Mouse (Mus musculus): Measurements from ENCODE around the gene Tex2.
"Not testable (repeated sequence)": the region's sequence is repeated elsewhere in the genome, so short reads cannot be mapped to it uniquely, and the experiment has no call there.

Tex2 gene

DNA sequence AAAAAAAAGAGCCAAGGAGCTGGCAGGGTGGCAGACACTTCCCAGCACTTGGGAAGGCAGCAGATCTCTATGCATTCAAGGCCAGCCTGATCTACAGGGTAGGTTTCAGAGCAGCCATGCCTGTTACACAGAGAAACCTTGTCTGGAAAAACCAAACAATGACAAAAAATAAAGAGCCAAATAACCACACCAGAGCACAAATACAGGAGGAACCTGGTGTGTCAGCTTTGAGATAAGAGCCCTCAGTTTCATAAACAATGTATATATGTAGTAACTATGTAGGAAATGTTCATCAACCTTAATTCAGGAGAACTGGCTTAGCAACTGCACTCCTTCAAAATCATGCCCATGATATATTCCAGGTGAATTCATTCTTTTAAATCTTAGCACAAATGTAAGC is 109.1 kb downstream of the Tex2 start:
- no peak for DNase-seq (ENCODE audit: low spot score)

DNA sequence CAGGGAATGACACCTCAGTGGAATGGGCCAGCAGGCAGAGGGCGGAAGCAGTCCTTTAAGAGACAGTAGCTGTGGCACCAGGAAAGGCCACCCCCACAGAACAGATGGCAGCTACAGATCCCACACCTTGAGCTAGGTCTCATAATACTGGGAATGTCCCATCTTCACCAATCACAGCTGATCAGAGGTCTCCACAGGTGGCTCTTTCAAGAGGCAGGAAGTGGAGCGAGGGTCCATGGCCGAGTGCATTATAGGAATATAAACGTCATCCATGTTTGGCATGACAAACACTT is 109.9 kb downstream of the Tex2 start:
- DNase-seq (ENCODE audit: low spot score) = no peak

DNA sequence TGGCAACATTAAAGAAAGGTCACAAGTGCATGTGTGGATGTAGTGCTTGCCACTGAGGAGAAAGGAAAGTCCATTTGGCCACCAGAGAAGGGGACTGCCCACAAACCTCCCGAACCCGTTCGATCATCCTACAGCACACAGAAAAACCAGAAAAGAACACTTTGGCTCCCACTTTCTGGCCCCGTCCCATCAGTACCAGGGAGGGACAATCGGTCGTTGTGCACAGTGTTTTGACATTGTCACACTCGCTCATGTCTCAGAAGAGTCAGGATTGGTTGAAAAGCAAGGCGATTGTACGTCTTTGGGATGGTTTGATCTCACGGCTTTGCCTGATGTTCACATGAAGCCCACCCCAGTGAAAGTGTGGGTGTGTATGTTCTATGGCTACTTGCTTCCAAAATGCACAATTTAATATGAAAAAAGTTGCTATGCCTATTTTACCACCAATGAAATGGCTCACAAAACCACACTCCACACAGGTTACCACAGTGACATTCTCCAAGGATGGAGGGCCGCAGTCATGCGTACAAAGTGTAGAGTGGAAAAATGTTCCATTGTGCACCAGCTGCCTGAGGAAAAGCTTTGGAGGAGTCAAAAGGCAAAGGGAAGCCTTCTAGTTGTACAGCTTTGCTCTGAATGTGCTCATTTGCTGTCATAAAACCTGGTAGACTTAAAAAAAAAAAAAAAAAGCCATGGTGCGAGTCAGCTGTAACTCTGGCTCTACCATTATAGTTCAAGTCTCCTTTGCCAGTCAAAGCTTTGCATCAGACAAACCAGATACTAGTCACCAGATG is 110.4 kb downstream of the Tex2 start:
- DNase-seq (ENCODE audit: low spot score) = no peak

DNA sequence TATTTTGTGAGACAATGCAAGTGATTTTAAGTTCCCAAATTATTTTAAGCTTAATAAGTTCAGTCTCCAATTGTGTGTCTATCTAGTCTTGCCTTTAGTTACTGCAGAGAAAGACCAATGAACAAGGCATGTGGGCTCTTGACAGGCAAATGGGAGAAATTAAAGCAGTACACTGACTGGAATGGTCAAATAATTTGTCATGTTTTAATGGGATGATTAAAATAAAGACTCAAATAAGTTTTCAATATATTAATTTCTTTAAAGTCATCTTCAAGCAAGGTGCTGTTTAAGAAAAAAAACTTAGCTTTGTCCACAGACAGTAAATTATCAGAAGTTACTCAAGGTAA is 111.1 kb downstream of the Tex2 start:
- DNase-seq (ENCODE audit: low spot score) = no peak

DNA sequence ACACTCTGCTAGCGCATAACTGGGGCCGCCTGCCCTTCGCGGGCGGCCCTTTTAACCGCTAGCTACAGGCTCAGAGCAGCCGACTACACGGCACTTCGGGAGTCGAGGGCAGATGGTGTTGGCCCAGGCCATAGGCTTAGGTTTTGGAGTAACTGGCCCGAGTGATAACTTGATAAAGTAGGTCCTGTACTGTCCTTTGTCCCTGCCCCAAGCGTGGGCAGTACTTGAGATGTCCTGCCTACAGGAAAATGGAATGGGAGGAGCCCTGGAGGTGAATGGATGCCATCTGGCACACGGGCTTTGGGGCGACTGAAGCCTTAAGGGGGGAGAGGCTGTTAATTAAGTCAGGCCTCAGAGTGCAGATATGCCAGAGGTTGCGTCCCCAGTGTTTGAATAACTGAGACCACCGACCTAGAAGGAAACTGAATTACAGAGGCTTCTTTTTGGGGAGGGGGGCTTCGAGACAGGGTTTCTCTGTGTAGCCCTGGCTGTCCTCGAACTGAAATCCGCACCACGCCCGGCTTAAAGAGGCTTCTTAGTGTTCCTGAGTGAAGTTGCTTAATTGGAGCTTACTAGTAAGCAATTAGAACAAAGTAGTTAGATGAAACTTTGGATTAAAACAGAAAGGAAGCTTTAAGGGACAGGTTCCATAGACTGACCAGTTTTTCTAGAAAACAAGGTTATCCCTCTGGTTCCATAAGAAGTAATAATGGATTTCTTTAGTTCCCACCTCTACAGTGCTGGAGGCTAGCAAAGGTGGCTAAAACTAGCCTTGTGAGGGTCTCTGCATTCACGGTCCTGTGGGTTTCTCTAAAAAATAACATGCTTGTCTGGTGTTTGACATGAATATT is 111.7 kb downstream of the Tex2 start:
- DNase-seq (ENCODE audit: low spot score) = peak; percentile 80

DNA sequence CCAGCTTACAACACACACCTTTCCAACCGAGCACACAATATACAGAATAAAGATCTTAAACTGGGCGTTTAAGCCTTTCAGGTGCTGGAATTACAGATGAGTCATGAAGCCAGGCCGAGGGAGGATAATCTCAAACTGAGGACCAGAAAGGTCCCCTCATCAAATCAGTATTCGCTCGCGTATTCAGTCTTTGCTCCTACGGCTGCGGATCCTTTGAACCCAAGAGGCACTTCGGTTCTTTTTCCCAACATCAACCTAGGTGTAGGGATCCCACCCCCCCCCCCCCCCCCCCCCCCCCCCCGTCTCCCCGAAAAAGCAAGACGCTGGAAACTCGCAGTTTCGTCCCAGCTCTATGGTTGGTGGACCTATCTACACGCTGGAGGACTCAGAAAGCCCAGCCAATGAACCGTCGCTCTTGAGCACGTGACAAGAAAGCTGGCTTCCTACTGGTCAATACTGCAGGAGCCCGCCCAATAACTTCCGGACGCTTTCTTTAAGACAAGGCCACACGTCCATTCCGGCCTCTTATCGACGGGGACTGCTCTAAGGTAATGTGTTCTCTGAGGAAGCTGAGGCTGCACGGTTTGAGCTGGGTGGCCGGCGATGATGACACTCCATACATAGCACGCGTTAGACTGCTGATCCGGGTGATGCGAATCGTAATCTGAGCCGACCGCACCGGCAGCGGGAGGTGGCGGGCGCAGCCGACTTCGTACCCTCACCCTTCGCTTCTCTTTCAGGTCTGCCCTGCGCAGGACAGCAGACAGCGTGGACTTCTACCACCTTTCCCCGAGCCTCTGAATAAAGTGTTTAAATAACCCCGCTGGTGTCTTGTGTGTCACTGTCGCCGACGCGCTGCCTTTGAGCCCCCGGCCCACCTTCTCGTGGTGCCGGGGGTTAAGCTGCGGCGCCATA is 112.6 kb downstream of the Tex2 start:
- DNase-seq (ENCODE audit: low spot score) = peak; percentile 98

DNA sequence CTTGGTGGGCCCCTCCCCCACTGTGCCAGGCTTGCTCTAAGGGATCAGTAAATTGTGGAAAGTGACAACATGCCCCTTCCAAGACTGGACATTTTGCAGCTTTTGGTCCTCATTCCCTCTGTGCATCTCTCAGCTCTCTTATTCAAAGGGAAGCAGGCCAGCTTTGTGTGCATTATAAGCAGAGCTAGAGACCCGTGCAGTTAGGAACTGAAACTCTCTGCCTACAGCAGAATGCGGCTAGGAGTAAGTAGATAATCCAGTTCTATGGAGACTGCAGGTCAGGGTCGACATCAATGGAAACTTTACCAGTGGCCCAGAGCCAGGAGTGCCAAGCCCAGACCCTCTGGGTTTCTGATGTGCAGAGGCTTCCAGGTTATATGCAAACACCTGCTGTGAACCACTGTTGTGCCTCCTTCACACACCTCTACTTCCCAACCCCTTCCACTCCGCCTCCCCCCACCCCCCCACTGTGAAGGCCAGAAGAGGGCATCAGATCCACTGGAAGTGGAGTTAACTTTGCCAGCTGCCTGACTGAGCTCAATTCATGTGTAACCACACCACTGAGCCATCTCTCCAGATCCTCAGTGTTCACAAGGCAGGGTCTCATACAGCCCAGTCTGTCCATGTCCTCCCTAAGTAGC is 114.4 kb downstream of the Tex2 start:
- no peak for DNase-seq (ENCODE audit: low spot score)

DNA sequence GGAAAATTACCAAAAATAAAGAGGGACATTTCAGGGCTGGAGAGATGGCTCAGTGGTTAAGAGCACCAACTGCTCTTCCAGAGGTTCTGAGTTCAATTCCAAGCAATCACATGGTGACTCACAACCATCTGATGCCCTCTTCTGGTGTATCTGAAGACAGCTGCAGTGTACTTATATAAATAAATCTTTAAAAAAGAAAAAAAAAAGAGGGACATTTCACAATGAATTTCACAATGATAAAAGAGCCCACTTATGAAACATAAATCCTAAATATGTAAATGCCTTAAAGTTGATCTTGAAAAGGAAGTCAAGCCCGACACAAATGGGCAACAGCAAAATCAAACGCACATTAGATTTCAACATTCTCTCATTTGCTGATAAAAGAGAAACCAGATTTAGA is 115.3 kb downstream of the Tex2 start:
- no peak for DNase-seq (ENCODE audit: low spot score)

DNA sequence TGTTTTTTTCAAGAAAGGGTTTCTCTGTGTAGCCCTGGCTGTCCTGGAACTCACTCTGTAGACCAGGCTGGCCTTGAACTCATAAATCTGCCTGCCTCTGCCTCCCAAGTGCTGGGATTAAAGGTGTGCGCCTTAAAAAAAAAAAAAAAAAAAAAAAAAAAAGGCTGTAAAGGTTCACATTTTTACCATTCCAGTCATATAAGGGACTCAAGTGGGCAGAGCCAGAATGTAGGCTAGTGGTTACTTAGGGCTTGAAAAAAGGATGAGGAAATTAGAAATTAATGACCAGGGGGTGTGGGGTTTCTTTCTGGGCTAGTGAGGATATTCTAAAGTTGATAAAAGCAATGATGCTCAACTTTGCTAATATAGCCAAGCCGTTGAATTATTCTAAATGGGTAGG is 116.2 kb downstream of the Tex2 start:
- not testable (repeated sequence) for DNase-seq (ENCODE audit: low spot score)

DNA sequence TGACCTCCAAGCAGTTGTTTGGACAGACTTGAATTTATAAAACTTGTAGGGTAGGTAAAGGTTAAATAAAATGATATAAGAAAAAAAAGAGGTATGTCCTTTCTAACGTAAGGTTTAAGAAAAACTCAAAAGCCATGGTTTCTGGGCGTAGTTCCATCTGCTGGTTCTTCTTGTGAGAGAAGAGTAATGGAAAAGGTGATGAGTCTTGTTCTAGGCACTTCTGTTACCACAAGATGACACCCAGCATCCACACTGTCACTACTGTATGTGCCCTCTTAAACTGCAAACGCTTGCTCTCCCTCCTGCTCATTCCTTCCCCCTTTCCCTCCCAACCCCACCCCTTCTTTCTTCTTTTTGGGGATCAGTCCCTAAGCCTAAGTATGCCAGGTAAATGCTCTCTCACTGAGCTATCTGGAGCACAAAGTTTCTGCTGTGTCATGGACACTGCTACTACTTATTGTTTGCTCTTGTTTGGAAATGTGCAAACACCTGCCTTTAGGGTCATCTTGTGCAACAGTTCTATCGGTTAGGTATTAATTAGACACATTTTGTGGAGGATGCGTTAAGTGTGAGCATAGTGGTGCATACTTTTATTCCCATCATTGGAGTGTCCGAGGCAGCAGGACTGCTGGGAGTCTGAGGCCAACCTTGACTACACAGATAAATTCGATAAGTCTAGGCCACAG is 120.1 kb downstream of the Tex2 start:
- DNase-seq (ENCODE audit: low spot score) = no peak

DNA sequence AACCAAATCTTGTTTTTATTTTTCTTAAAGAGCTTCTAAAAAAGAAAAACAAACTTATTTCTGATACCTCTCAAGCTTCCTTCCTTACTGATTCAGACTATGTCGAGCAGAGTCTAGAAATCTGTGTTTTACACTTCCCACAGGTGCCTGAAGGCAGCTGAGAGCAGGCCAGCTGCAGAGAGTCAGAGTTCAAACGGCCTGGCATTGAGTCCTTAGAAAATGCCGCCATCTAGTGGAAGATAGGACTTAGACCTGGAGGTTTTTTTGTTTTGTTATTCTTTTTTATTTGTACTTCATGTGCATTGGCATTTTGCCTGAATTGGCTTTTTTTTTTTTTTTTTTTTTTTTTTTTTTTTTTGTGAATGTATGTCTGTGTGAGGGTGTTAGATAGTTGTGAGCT is 121.8 kb downstream of the Tex2 start:
- peak; percentile 93 for DNase-seq (ENCODE audit: low spot score)

DNA sequence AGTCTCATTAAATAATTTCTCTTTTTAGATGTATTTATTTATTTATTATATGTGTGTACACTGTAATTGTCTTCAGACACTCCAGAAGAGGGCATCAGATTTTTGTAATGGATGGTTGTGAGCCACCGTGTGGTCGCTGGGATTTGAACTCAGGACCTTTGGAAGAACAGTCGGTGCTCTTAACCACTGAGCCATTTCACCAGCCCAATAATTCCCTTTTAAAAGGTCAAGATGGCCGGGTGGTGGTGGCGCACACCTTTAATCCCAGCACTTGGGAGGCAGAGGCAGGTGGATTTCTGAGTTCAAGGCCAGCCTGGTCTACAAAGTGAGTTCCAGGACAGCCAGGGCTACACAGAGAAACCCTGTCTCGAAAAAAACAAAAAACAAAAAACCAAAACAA is 122.6 kb downstream of the Tex2 start:
- DNase-seq (ENCODE audit: low spot score) = not testable (repeated sequence)

DNA sequence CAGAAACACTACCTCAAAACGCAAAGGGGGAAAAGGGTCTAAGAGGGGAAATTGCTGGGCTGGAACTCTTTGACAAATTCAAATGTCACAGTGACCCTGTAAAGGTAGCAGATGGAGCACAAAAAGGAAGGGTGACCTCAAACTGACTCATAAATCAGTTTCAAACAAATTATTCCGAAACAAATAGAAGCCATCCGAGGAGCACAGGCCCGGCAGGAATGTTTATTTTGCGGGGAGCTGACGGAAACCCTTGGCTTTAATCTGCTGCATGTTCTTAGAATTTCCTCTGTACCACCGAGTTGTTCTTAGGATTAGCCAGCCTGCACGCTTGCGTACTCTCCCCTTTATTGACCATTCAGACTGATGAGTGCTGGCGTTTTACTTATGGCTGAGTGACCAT is 123.2 kb downstream of the Tex2 start:
- no peak for DNase-seq (ENCODE audit: low spot score)

DNA sequence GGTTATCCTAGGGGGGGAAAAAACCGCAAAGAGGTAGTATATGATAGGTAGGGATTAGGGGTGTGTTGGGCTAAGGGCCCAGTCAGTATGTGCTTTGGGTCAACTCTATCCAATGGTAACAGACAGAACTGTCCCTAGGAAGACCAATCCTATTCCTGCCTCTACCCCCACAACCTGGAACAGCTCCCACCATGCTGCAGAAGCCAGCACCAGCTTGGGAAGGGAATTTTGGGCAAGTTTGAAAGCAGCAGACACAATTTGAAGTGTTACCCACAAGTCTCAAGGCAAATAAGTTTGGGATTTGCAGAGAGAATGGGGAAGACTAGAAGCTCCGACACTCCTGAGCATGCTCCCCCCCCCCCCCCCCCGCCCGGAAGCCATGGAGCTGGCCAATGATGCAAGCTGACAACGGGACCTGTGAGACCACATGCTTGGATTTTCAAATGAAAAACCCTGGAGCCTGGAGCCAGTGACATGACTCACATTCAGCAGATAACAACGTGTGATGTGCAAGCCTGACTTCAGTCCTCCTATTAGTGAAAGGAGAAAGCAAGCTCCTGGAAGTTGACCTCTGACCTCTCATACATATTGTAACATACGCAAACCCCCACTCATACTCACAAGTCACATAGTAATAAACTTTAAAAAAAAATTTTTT is 124.1 kb downstream of the Tex2 start:
- DNase-seq (ENCODE audit: low spot score) = no peak

DNA sequence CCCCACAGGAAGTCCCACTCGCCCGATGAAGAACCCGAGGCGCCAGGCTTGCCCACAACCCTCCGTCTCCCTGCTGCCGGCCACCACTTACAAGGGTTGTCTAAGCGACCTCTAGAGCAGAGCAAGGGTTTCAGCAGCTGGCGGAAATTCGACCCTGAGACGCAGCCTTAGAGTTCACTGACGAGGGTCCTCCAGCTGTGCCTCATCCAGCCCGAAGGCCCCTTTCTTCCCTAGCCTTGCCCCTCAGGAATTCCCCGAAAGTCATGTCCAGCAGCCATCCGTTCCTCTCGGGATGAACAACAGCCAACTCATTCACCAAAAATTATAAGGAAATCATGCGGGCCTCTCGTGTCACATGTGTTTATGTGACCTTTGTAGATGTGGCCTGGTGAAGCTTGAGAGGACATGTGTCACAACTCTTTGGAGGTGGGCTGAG is 125.1 kb downstream of the Tex2 start:
- no peak for DNase-seq (ENCODE audit: low spot score)

DNA sequence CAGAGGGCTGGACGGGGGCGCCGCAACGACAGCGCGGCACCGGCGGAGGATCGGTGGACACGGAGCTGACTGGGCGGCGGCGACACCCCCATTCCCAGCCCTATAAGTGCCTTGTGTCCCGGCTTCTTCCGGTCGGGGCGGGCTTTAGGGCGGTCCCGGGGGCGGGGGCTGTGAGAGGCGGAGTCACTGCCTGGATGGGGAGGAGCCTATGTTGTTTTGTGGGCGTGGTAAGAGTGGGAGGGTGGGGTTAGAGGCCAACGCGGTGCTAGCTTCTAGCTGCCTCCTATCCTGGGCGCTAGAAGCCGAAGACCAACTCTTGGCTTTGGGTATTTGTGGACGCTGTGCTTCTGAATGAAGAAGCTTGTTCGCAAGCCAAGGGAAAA is 125.5 kb downstream of the Tex2 start, which contains the start of gene Ern1:
Gene Ern1 (minus strand): TSS at position 120 of the 383 bp plus-strand sequence.
- peak; percentile 97 for DNase-seq (ENCODE audit: low spot score)

DNA sequence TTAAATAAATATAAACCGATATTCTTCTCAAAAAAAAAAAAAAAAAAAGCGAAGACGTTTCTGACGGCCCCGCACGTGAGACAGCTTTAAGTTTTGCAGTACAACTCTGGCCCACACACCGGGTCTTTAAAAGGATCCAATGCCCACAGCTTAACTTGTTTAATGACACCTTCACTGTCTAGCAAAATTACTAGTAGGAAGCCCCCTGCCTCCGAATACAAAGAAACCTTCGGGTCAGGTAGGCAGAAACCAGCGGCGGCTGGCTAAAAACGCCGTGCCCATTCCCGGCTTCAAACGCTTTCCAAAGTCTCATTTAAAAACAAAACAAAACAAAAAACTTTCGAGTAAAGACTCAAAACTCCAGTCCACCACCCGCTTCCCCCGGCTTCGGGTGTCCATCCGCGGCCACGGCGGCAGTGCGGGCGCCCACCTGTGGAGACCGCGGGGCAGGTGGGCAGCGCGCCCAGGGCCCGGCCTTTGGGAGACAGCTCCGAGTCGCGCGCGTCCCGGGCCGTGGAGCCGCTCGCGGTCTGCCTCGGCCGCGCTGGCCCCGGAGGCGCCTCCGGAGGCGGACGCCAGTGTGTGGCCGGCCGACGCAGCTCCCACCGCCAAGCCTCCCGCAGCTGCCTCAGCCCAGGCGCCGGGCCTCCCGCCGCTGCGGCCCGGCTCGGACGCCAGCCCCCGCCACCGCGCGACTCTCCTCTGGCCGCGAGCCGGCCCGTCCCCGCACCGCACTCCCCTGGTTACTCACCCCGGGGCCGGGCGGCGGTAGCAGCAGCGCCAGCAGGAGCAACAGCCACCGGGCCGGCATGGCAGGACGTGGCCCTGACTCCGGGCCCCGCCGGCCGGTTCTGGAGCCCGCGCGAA is 126.1 kb downstream of the Tex2 start:
- DNase-seq (ENCODE audit: low spot score) = no peak

DNA sequence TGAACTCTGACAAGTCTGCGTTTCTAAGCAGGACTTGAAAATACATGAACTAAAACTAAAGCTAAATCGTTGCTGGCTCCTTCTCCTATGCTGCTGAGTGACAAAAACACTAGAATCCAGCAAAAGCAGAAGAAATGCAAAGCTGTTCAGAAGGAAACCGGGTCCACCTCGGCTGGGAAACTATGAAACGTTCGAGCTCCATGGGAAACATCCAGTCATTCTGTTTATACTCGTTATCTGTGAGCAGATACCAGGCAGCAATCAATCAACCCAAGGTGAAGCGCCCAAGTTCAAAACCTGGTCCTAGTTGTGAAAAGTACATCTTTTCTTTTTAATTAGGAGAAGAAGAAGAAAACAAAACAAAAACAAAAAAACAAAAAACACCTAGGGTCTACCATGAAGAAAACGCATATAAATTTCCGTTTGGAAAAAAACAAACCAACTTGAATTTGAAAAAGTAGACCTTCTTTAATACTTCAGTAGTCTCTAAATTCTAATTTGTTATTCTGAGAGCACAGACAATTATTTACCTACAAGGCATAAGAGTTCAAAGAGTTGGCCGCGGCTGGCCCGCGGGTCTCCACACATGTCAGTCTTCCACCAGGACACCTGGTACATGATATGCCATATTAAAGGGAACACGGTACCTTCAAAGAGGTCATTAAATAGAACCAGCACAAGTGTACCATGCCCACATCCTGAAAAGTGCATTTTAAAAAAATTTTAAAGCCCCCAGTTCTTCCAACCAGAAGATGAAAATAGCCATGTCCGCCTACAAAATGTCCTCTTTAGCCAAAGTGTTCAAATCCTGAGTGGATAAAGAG is 127.0 kb downstream of the Tex2 start:
- DNase-seq (ENCODE audit: low spot score) = no peak

DNA sequence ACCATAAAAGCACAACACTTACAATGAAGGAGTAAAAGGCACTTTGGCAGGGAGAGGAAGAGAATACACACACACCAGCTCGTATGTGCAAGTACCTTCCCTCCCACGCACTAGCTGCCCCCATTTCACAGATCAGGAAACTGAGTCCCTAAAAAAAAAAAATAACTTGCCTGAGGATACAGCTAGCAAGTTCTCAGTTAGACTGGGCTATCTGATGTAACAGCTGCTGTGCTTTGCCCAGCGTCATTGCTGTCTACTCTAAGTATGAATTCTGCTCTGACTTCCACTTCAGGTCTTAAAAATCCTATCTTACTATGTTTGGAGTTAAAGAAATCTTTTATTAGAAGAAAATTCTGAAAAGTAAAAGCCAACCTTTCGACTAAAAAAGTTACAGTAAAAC is 127.6 kb downstream of the Tex2 start:
- DNase-seq (ENCODE audit: low spot score) = no peak
